Mouse (Mus musculus) megakaryocyte, embryonic 14.5 days (primary cell): ENCODE measurements around the gene Klhl40.

Experiments used
- FLI1 ChIP-seq: IDR thresholded peaks from 2 replicates; pipeline ENCODE4 v1.6.1; 2012; ENCODE audit warnings: low read length, inconsistent platforms, mixed read lengths
- GATA1 ChIP-seq: IDR thresholded peaks from 3 replicates; pipeline ENCODE4 v1.6.1; 2012; ENCODE audit warnings: mixed read lengths, low read length, inconsistent platforms, borderline replicate concordance

DNA sequence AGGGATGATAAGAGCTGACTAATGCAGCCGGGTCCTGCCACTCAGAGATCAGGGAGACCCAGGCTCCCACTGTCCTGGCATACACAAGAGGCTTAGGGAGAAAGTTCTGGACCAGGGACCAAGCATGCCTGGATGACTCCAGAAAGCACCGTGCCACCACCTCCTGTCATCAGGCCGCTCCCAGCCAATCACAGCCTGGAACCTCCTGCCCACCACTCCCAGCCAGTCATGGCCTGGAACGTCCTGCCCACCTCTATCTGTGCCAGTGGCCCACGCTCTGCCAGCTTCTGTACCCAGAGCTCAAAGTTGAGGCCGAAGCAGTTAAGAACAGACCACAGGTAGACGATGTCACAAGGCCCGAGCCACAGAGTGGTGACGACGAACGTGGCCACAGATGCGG lies 7.4 kb downstream of the Klhl40 start:
- TF ChIP-seq GATA1 (no peak), FLI1 (no peak)
